Comparison of ENCODE assay signal across 19 mouse cellular contexts in genomic region chr17:65919235-65919634, GRCm38 (mm10). TPM values are rescaled to one million over a fixed set of nuclear protein-coding genes. Genes with fewer than 3 reads are reported as not detected.
A peak's percentile ranks its signal among the peaks of the same experiment; 100 is the strongest.
DNase-seq lines count a peak whose midpoint lies in the region; ATAC-seq lines count a peak whose summit lies in the region.
"Had no signal": no experiment of that assay in that cellular context is flagged by ENCODE, and none has a peak within 500 bp of the region (broad histone marks: within the 10 kb centered on the region; RNA-seq: fewer than 3 reads in every experiment).

No protein-coding gene starts in this region.

- peaks cover 27% of the 10 kb centered on the region for H3K36me3 ChIP-seq in limb, embryonic 15.5 days
- H3K36me3 ChIP-seq in limb, embryonic 10.5 days: peaks cover 45% of the 10 kb centered on the region
- 0 out of 2 replicates have a peak, but pooled peaks cover 4% of the 10 kb centered on the region for H3K36me3 ChIP-seq in intestine, embryonic 15.5 days
- peaks cover 19% of the 10 kb centered on the region for H3K36me3 ChIP-seq in liver, embryonic 15.5 days (replicated peaks)
- H3K36me3 ChIP-seq in heart, embryonic 12.5 days: peaks cover 32% of the 10 kb centered on the region

- no peak overlapping the region for H3K4me3 ChIP-seq in limb, embryonic 15.5 days
- H3K4me3 ChIP-seq in limb, embryonic 10.5 days: no peak overlapping the region
- H3K4me3 ChIP-seq in intestine, embryonic 15.5 days (replicated peaks): no peak overlapping the region
- no peak overlapping the region for H3K4me3 ChIP-seq in liver, embryonic 15.5 days (replicated peaks)
- H3K4me3 ChIP-seq in heart, embryonic 12.5 days: no peak overlapping the region
- H3K4me3 ChIP-seq: limb, embryonic 13.5 days; midbrain, embryonic 10.5 days; neural tube, embryonic 13.5 days had no signal

- no peak for ATAC-seq in limb, embryonic 15.5 days (ENCODE audit: insufficient number of reproducible peaks, low FRiP score, low TSS enrichment, low read depth)
- peak; percentile 34; the same call in 1 of the 2 replicates for ATAC-seq in intestine, embryonic 15.5 days
- ATAC-seq in liver, embryonic 15.5 days (ENCODE audit: insufficient read depth): peak; percentile 76
- ATAC-seq in monocyte, adult 5-6 weeks (replicated peaks; ENCODE audit: insufficient number of reproducible peaks, low FRiP score, low TSS enrichment, poor library complexity, severe bottlenecking): no peak
- no peak for ATAC-seq in heart, embryonic 12.5 days (ENCODE audit: insufficient number of reproducible peaks, low FRiP score)
- ATAC-seq: forebrain, embryonic 16.5 days; lung, postnatal 0 days had no signal

- DNase-seq in limb, embryonic 10.5 days (ENCODE audit: low spot score): no peak
- no peak for DNase-seq in right cerebral cortex, adult 18-20 months
- DNase-seq in cerebellum, adult 11 months: no peak
- DNase-seq: adrenal gland, postnatal 25 days; B cell, adult 2 months; cerebellum, postnatal 14 days; right cerebral cortex, postnatal 4 days; thymus, adult 2 months had no signal

- no peaks in the 10 kb centered on the region for H3K27me3 ChIP-seq in limb, embryonic 15.5 days
- H3K27me3 ChIP-seq in limb, embryonic 10.5 days (ENCODE audit: low read depth, poor library complexity, severe bottlenecking): no peaks in the 10 kb centered on the region
- no peaks in the 10 kb centered on the region for H3K27me3 ChIP-seq in intestine, embryonic 15.5 days (replicated peaks)
- H3K27me3 ChIP-seq in liver, embryonic 15.5 days: no peaks in the 10 kb centered on the region
- H3K27me3 ChIP-seq in heart, embryonic 12.5 days (replicated peaks): no peaks in the 10 kb centered on the region
- H3K27me3 ChIP-seq: limb, embryonic 13.5 days; neural tube, embryonic 13.5 days had no signal

- H3K9me3 ChIP-seq in limb, embryonic 15.5 days: no peaks in the 10 kb centered on the region
- no peaks in the 10 kb centered on the region for H3K9me3 ChIP-seq in limb, embryonic 10.5 days (replicated peaks)
- H3K9me3 ChIP-seq in intestine, embryonic 15.5 days: no peaks in the 10 kb centered on the region
- no peaks in the 10 kb centered on the region for H3K9me3 ChIP-seq in liver, embryonic 15.5 days (replicated peaks)
- no peaks in the 10 kb centered on the region for H3K9me3 ChIP-seq in heart, embryonic 12.5 days (replicated peaks)
- H3K9me3 ChIP-seq: limb, embryonic 13.5 days; midbrain, embryonic 10.5 days; neural tube, embryonic 13.5 days had no signal

- H3K4me2 ChIP-seq in limb, embryonic 15.5 days: no peak overlapping the region
- no peak overlapping the region for H3K4me2 ChIP-seq in intestine, embryonic 15.5 days (replicated peaks)
- H3K4me2 ChIP-seq in liver, embryonic 15.5 days: 0 out of 2 replicates have a peak overlapping the region, but pooled peaks have one; percentile 5
- H3K4me2 ChIP-seq in heart, embryonic 12.5 days: no peak overlapping the region
- H3K4me2 ChIP-seq: heart, embryonic 11.5 days; limb, embryonic 13.5 days; neural tube, embryonic 13.5 days had no signal

- 80% methylated on average over 3 of the region's 3 CpGs for WGBS in limb, embryonic 15.5 days
- WGBS in limb, embryonic 10.5 days: 83% methylated on average over 3 of the region's 3 CpGs
- 61% methylated on average over 3 of the region's 3 CpGs for WGBS in intestine, embryonic 15.5 days
- 18% methylated on average over 3 of the region's 3 CpGs for WGBS in liver, embryonic 15.5 days (ENCODE audit: insufficient replicate concordance)
- WGBS in heart, embryonic 12.5 days: 55% methylated on average over 3 of the region's 3 CpGs

- H3K27ac ChIP-seq in limb, embryonic 15.5 days: peak overlapping the region; percentile 4; the same call in 1 of the 2 replicates
- no peak overlapping the region for H3K27ac ChIP-seq in limb, embryonic 10.5 days
- H3K27ac ChIP-seq in intestine, embryonic 15.5 days: no peak overlapping the region
- H3K27ac ChIP-seq in liver, embryonic 15.5 days (replicated peaks): no peak overlapping the region
- H3K27ac ChIP-seq in heart, embryonic 12.5 days (ENCODE audit: poor library complexity, severe bottlenecking): no peak overlapping the region
- H3K27ac ChIP-seq: limb, embryonic 13.5 days; midbrain, embryonic 10.5 days; neural tube, embryonic 13.5 days had no signal

- H3K4me1 ChIP-seq in limb, embryonic 15.5 days: peaks cover 11% of the 10 kb centered on the region
- H3K4me1 ChIP-seq in limb, embryonic 10.5 days: peaks cover 2% of the 10 kb centered on the region
- H3K4me1 ChIP-seq in intestine, embryonic 15.5 days (replicated peaks): 0 out of 2 replicates have a peak, but pooled peaks cover 6% of the 10 kb centered on the region
- peaks cover 12% of the 10 kb centered on the region for H3K4me1 ChIP-seq in liver, embryonic 15.5 days (replicated peaks)
- H3K4me1 ChIP-seq in heart, embryonic 12.5 days (replicated peaks): peaks cover 13% of the 10 kb centered on the region

- no peak overlapping the region for H3K9ac ChIP-seq in limb, embryonic 15.5 days
- H3K9ac ChIP-seq in intestine, embryonic 15.5 days: no peak overlapping the region
- H3K9ac ChIP-seq in liver, embryonic 15.5 days: no peak overlapping the region
- no peak overlapping the region for H3K9ac ChIP-seq in heart, embryonic 12.5 days
- H3K9ac ChIP-seq: limb, embryonic 13.5 days; neural tube, embryonic 13.5 days had no signal

RNA-seq across cellular contexts. Expression of gene Twsg1, which starts 31.8 kb away (rescaled TPM):
- 136 and 150 TPM in 2 replicates for polyA plus RNA-seq in limb, embryonic 15.5 days (2015; fragmentation: Nextera tagmentation; extraction: Ambion mirVana)
- polyA plus RNA-seq in limb, embryonic 10.5 days (2016; fragmentation: Nextera tagmentation; extraction: Ambion mirVana): 83.6 and 109 TPM in 2 replicates
- 74.6 and 82.4 TPM in 2 replicates for polyA plus RNA-seq in intestine, embryonic 15.5 days (2015; fragmentation: Nextera tagmentation; extraction: Ambion mirVana)
- polyA plus RNA-seq in liver, embryonic 15.5 days (2015; fragmentation: Nextera tagmentation; extraction: Ambion mirVana): 16.1 and 17.0 TPM in 2 replicates
- total RNA-seq in monocyte, adult 5-6 weeks (2017): 4.4 to 6.4 TPM (median 5.1 TPM) in 3 replicates
- 109 TPM in 2 replicates for polyA plus RNA-seq in heart, embryonic 12.5 days (2016; fragmentation: Nextera tagmentation; extraction: Ambion mirVana)

RNA-seq across cellular contexts. Expression of gene Ralbp1, which starts 33.6 kb away (rescaled TPM):
- polyA plus RNA-seq in limb, embryonic 15.5 days (2015; fragmentation: Nextera tagmentation; extraction: Ambion mirVana): 179 and 182 TPM in 2 replicates
- polyA plus RNA-seq in limb, embryonic 10.5 days (2016; fragmentation: Nextera tagmentation; extraction: Ambion mirVana): 53.4 and 64.7 TPM in 2 replicates
- 64.3 and 74.9 TPM in 2 replicates for polyA plus RNA-seq in intestine, embryonic 15.5 days (2015; fragmentation: Nextera tagmentation; extraction: Ambion mirVana)
- polyA plus RNA-seq in liver, embryonic 15.5 days (2015; fragmentation: Nextera tagmentation; extraction: Ambion mirVana): 38.8 and 42.1 TPM in 2 replicates
- total RNA-seq in monocyte, adult 5-6 weeks (2017): 102 to 122 TPM (median 106 TPM) in 3 replicates
- polyA plus RNA-seq in heart, embryonic 12.5 days (2016; fragmentation: Nextera tagmentation; extraction: Ambion mirVana): 40.9 and 41.1 TPM in 2 replicates

Comparison
In these comparisons a context has a peak if more than half of its experiments do, and no peak if none do; other contexts are left out.
1. ATAC-seq: peak in intestine, embryonic 15.5 days (single experiment) and liver, embryonic 15.5 days (single experiment); none in limb, embryonic 15.5 days (single experiment), monocyte, adult 5-6 weeks (single experiment) and heart, embryonic 12.5 days (single experiment).